Mouse (Mus musculus) embryonic fibroblast, embryonic 13.5 days (primary cell): Measurements from ENCODE around the gene Dock9.

Experiments
- CTCF ChIP-seq: IDR thresholded peaks from 2 replicates; pipeline ENCODE4 v1.5.1; 2011; ENCODE audit warnings: mild to moderate bottlenecking, control low read depth, low read length, moderate library complexity, borderline replicate concordance; ENCODE audit not compliant: insufficient read depth
- POLR2A ChIP-seq: IDR thresholded peaks from 2 replicates; pipeline ENCODE4 v1.6.1; 2011; ENCODE audit warnings: low read depth, mild to moderate bottlenecking, control low read depth, low read length, moderate library complexity

DNA sequence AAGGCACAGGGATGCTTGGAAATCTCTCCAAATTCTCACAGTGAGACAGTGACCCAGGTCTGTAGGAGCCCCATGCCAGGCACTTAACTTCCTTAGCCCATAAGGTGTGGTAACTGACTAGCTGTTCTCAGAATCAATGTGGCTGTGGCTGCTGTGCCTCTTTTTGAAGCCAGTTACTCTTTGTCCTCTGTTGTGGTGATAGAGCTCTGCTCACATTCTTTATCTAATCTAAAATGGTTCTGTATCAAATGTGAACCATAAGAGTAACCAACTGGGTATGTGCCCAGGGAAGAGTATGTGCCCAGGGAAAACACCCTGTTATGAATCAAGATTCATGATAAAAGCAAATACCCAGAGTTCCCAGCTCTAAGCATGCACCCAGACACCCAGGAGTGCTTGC, 243.9 kb downstream of the Dock9 start:
- no peak for TF ChIP-seq CTCF
- TF ChIP-seq POLR2A = no peak
